In genomic region chr12:86427585-86427984, GRCm38 (mm10) we compare ENCODE assay signal across 18 mouse cellular contexts.
"Had no signal": no experiment of that assay in that cellular context is flagged by ENCODE, and none has a peak within 500 bp of the region (broad histone marks: within the 10 kb centered on the region; RNA-seq: fewer than 3 reads in every experiment).

No protein-coding gene starts in this region.

- H3K36me3 ChIP-seq: limb, embryonic 12.5 days; limb, embryonic 15.5 days; lung, embryonic 15.5 days; midbrain, embryonic 12.5 days had no signal

- DNase-seq: kidney, adult 11 months; kidney, adult 9 months; kidney, postnatal 36 days; left cerebral cortex, postnatal 4 days; liver, postnatal 0 days; lung, postnatal 14 days; lung, postnatal 4 days; right cerebral cortex, postnatal 4 days; thymus, adult 2 months; thymus, postnatal 14 days; thymus, postnatal 4 days had no signal

- H3K4me2 ChIP-seq: limb, embryonic 12.5 days; limb, embryonic 15.5 days; liver, embryonic 11.5 days; lung, embryonic 15.5 days; midbrain, embryonic 12.5 days had no signal

- H3K9ac ChIP-seq: limb, embryonic 12.5 days; limb, embryonic 15.5 days; liver, embryonic 14.5 days; liver, postnatal 0 days; lung, embryonic 15.5 days; midbrain, embryonic 12.5 days had no signal

- ATAC-seq: liver, postnatal 0 days had no signal

- H3K27ac ChIP-seq: limb, embryonic 12.5 days; limb, embryonic 15.5 days; liver, embryonic 14.5 days; lung, embryonic 15.5 days; midbrain, embryonic 12.5 days; stomach, postnatal 0 days had no signal

- H3K9me3 ChIP-seq: limb, embryonic 12.5 days; limb, embryonic 15.5 days; lung, embryonic 15.5 days; midbrain, embryonic 12.5 days had no signal

- H3K4me3 ChIP-seq: limb, embryonic 12.5 days; limb, embryonic 15.5 days; lung, embryonic 15.5 days; midbrain, embryonic 12.5 days had no signal
